Mouse (Mus musculus) layer of hippocampus, adult 9-10 months (tissue): Measurements from ENCODE around the gene Col17a1.

Source experiments
- DNase-seq: peaks from one replicate; pipeline ENCODE4 v3.0.0; 2022; ENCODE audit warnings: low spot score

Gene Col17a1

GRCm38 (mm10) chr19:47691994-47692393 is at the start of gene Col17a1:
Gene Col17a1, minus strand, starts transcription at chr19:47692094.
- DNase-seq, result no peak

GRCm38 (mm10) chr19:47731931-47732330 is 40.0 kb upstream of the Col17a1 start:
- DNase-seq, result no peak

- DNase-seq, result peak; percentile 95
These were observed 39.4 kb upstream of the Col17a1 start, which contains the start of gene Sfr1 for GRCm38 (mm10) chr19:47731071-47731881. Gene Sfr1, plus strand, starts transcription at chr19:47731682.

DNA sequence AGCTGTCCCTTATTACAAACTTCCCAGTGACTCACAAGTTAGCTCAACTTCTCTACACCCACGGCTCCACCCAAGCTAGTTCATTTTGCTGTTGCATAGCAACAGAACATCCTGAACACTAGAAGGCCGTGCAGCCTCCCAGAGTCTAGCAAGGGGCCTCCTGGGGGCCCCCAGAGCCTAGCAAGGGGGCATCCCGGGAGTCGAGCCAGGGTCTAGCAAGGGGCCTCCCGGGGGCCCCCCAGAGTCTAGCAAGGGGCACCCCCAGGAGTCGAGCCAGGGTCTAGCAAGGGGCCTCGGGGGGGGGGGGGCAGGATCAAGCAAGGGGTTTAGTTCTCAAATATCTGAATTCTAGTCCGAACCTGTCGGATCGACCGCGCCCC is 38.8 kb upstream of the Col17a1 start:
- no peak for DNase-seq

- DNase-seq, result no peak
These were observed 33.8 kb upstream of the Col17a1 start for GRCm38 (mm10) chr19:47725643-47726140.

DNA sequence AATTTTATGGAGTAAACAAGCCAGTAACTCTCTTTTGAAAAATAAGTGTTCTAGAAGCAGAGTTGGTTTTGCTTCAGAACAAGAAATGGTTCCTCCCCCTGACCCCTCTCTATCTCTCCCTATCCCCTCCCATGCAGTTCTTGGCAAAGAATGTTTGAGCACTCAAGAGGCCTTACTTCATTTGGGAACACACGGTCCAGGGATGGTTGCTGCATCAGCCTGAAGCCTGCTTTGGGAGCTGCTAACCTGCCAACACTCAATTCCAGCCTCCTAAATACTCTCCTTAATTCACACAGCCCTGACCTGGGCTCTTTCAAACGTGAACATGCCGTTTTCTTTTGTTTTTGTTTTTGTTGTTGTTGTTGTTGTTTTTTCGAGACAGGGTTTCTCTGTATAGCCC is 33.0 kb upstream of the Col17a1 start:
- no peak for DNase-seq

GRCm38 (mm10) chr19:47722471-47722870 is 30.6 kb upstream of the Col17a1 start:
- DNase-seq, result no peak

- DNase-seq, result no peak
These were observed 27.3 kb upstream of the Col17a1 start for GRCm38 (mm10) chr19:47719147-47719546.

- no peak for DNase-seq
These were observed 24.2 kb upstream of the Col17a1 start for GRCm38 (mm10) chr19:47716144-47716543.

DNA sequence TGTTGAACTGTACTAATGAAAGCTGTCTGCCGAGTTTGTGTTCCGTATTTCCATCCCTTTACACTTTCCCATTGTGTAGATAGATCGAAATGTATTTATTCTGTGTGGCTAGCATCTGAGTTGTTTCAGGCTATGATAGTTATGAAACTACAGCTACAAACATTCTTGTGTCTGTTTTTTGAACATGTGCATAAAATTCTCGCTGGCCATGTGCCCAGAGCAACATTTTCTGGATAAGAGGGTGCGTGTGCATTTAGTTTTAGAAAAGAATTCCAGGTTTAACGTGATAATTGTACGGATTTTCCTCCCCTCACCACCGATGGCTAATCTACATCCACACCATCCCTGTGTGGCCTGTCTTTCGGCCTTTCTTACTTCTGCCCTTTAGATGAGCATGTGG is 21.6 kb upstream of the Col17a1 start:
- DNase-seq, result no peak

DNA sequence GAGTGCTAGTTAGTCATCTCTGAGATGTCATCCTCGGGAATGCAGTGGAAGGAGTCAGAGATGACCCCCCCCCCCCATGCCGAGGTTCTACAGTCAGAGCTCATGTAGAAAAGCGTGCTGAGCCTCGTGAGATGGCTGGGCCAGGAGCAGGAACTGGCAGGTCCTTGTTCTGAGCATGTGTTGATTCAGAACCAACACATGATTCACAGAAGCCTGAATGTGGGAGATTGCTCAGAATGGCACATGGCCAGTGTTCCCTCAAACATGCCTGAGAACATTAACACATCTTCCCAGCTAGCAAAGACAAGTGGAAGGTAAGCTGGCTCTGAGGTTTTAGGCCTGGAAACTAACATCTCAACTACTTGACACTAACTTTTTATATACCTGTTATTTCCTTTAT is 18.5 kb upstream of the Col17a1 start:
- DNase-seq, result peak; percentile 22

GRCm38 (mm10) chr19:47705772-47706309 is 13.9 kb upstream of the Col17a1 start:
- DNase-seq, result no peak

DNA sequence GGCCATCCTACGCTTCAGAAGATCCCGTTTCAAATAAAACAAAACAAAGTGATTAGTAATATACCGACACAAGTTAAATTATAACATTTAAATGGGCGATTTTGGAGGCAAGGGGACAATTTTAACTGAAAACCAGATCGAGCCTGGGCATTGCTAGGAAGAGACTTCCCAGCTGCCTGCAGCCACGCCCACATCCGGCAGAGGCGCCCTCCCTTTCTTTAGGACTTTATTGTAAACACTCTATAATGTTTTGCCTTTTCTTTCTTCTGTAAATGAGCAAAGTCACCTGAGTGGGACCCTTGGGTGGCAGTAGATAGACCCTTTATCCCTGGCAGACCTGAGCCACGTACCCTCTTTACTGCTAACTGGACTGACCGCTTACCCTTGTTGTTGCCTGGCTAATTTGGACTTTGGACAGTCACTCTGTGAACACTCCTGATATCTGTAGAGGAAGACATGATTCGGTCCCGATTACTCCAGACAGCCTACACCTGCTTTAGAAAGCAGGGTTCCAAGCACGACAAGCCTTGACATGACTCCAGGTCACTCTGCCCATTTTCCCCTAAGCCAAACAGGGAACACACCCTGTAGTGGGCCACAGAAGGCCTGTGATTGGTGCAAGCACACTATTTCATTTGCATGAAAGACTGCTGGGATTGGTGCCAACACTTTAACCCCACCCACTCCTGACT is 13.3 kb upstream of the Col17a1 start:
- DNase-seq, result no peak

DNA sequence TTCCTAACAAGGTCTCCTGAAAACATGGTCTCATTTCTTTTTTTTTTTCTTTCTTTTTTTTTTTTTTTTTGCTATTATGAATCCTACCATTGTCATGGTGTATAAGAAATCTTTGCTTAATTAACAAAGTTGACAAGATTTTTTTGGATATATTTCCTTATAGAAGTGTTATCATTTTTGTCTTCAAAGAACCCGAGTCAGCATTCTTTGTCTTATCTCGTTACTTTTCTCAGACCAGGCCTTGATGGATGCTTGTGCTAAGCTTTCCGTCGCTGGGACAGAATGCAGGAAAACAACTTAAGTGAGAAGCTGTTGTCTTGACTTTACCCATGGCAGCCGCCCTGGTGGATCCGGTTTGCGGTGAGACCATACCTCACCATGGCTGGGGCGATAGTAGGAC is 8.6 kb upstream of the Col17a1 start:
- DNase-seq, result no peak

DNA sequence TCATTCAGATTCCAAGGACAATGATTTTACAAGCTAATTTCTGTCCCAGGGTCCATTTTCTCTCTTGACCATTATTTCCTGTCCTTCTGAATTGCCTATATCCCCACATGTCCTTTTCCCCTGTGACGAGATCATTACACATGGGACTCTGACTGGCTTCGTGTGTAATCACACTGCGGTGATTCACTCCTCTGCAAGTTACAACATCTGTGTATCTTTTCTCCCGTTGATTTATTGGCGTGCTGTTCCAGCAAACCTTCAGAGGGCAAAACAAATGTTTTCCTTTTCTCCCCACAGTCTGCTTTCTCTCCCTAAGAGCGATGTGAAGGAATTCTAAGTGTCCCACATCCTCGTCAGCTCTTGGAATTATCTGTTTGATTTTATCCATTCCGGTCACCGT is 7.8 kb upstream of the Col17a1 start:
- no peak for DNase-seq

GRCm38 (mm10) chr19:47698266-47698665 is 6.4 kb upstream of the Col17a1 start:
- DNase-seq, result no peak

DNA sequence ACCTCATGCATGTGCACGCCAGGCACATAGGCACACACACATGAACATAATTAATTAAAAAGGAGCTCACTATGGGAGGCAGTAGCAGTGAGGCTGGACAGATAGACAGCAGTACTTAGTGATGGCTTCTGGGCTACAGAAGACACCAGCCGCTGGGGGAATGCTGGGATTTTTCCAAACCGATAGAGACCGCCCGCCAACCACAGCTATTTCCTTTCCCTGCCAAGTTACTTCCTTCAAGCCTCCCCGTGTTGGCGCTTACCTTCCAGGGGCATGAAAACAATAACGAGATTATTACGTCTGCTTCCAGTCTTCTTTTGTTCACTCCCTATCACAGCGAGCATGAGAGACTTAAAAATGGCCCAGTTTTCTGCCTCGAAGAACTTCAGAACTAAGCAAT is 5.2 kb upstream of the Col17a1 start:
- no peak for DNase-seq

GRCm38 (mm10) chr19:47696411-47696810 is 4.5 kb upstream of the Col17a1 start:
- DNase-seq, result no peak

DNA sequence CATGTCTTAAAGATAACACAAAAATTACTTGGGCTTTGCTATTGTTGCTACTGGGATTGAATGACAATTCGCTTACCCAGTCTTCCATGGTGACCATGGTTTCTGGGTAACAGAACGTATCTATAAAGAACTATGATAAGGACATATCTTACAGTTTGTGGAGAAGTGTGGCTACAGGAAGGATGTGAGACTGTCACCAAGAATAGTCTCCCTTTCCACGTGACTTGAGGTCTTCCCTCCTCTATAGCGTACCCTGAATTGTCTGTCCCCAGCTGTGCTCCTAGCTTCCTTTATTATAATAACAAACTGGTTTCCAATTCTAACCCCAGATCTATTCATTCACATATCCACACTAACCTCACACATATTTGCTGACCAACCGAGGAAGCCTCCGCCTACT is 3.8 kb upstream of the Col17a1 start:
- DNase-seq, result no peak

- DNase-seq, result no peak
These were observed 2.3 kb downstream of the Col17a1 start for GRCm38 (mm10) chr19:47689592-47689991.

GRCm38 (mm10) chr19:47678675-47679074 is 13.2 kb downstream of the Col17a1 start:
- DNase-seq, result peak; percentile 3

- DNase-seq, result peak; percentile 41
These were observed 17.5 kb downstream of the Col17a1 start for GRCm38 (mm10) chr19:47674419-47674818.

- no peak for DNase-seq
These were observed 23.5 kb downstream of the Col17a1 start for GRCm38 (mm10) chr19:47668399-47668798.
